Mouse (Mus musculus) brain, embryonic 14.5 days (tissue): ENCODE data around the gene Tff2.

Source experiments
- CTCF ChIP-seq: fragments of 200-500 bp; IDR thresholded peaks from 2 replicates; pipeline ENCODE4 v1.5.1; 2012; ENCODE audit warnings: inconsistent platforms, mild to moderate bottlenecking, moderate library complexity, borderline replicate concordance; ENCODE audit not compliant: insufficient read depth, insufficient read length; ENCODE audit errors: extremely low read depth
- POLR2A ChIP-seq: fragments of 200-500 bp; IDR thresholded peaks from 2 replicates; pipeline ENCODE4 v1.6.1; 2012; ENCODE audit warnings: mild to moderate bottlenecking, inconsistent platforms, borderline replicate concordance; ENCODE audit not compliant: poor library complexity, insufficient read depth, insufficient read length, severe bottlenecking; ENCODE audit errors: extremely low read depth

DNA sequence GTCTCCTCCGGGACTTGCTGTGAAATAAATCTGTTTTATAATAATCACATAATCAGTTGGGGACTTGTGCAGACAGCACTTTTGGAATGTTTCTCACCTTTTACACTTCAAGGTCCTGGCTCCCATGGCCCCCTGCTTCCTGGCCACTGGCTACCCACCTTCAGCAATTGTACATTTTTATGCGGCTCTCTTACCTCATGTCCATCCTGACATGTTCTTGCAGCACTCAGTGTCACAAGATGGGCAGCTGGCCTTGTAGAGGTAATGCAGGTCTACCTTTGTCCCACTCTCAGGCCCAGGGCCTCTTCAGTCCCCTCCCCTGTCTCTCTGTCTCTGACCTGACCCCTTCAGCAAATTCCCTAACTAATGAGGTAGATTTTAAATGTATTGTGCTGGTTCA lies 47.2 kb downstream of the Tff2 start:
- no peak for TF ChIP-seq CTCF
- no peak for TF ChIP-seq POLR2A
